ENCODE assay signal across 9 mouse cellular contexts in genomic region chr5:125532191-125532544, GRCm38 (mm10). TPM values are rescaled to one million over a fixed set of nuclear protein-coding genes. Genes with fewer than 3 reads are reported as not detected.
DNase-seq lines count a peak whose midpoint lies in the region; ATAC-seq and TF ChIP-seq lines count a peak whose summit lies in the region.
"Had no signal": no experiment of that assay in that cellular context is flagged by ENCODE, and none has a peak within 500 bp of the region (broad histone marks: within the 10 kb centered on the region; RNA-seq: fewer than 3 reads in every experiment).

No protein-coding gene starts in this region.

- WGBS in heart, postnatal 0 days: 0% methylated on average over 22 of the region's 30 CpGs

- peaks cover 81% of the 10 kb centered on the region for H3K27me3 ChIP-seq in heart, postnatal 0 days (ENCODE audit: control insufficient read depth, insufficient read depth, low read length)

- intact Hi-C loops in left cerebral cortex, postnatal 36 days (cut with DNase I): loop anchor here (5.0 to 10.0 kb wide), 7 partner anchors 45 to 1283 kb away; no protein-coding TSS in a partner anchor

- TF ChIP-seq EP300 in heart, postnatal 0 days (IDR thresholded peaks at IDR 0.05; ENCODE audit: low read depth): no peak

- no peaks in the 10 kb centered on the region for H3K9me3 ChIP-seq in heart, postnatal 0 days (replicated peaks; ENCODE audit: control insufficient read depth, low read length)

- no peaks in the 10 kb centered on the region for H3K36me3 ChIP-seq in heart, postnatal 0 days (replicated peaks; ENCODE audit: control insufficient read depth, insufficient read depth, low read length)

- no peaks in the 10 kb centered on the region for H3K4me1 ChIP-seq in heart, postnatal 0 days (ENCODE audit: control insufficient read depth, insufficient read depth)

- peak; percentile 52 to 78 for DNase-seq in cerebellum, postnatal 10 days
- DNase-seq in cerebellum, adult 11 months: no peak
- peak; percentile 83 for DNase-seq in R1 (ENCODE audit: low read depth, low spot score)
- DNase-seq in heart, postnatal 0 days (ENCODE audit: low spot score): no peak
- DNase-seq in left cerebral cortex, postnatal 36 days (ENCODE audit: low spot score in 2 of 2): peak; percentile 70 to 83
- peak; percentile 81 for DNase-seq in neural tube, embryonic 10.5 days (ENCODE audit: extremely low spot score, low spot score)
- DNase-seq in testis, postnatal 14 days (ENCODE audit: low spot score): no peak
- DNase-seq in cerebellum, postnatal 36 days: no peak

- peak overlapping the region; percentile 66 for H3K4me2 ChIP-seq in heart, postnatal 0 days (ENCODE audit: low read depth, low read length)

- H3K4me3 ChIP-seq in heart, postnatal 0 days (ENCODE audit: low read depth, low read length): peak overlapping the region; percentile 48

- no peak overlapping the region for H3K27ac ChIP-seq in heart, postnatal 0 days (ENCODE audit: low read depth)

- ATAC-seq in heart, postnatal 0 days (ENCODE audit: insufficient read depth, low read depth): peak; percentile 28; the same call in 1 of the 2 replicates

- TF ChIP-seq CTCF in heart, postnatal 0 days (IDR thresholded peaks at IDR 0.05; ENCODE audit: low read depth): no peak

- no peak overlapping the region for H3K9ac ChIP-seq in heart, postnatal 0 days (replicated peaks; ENCODE audit: low read depth, low read length)

RNA-seq across cellular contexts. Expression of gene Tmem132b, which starts 0.6 kb away (rescaled TPM):
- total RNA-seq in heart, postnatal 0 days (2014; rRNA removed; ENCODE audit: low replicate concordance): 0.04 TPM in 2 replicates
- polyA plus RNA-seq in heart, postnatal 0 days (2015; fragmentation: Nextera tagmentation; extraction: Ambion mirVana): not detected in 2 replicates
- 100 to 1,000 TPM; 140 to 144 TPM for total RNA-seq in left cerebral cortex, postnatal 36 days (2021)
- total RNA-seq: common myeloid progenitor, adult 5-6 weeks had no signal

RNA-seq across cellular contexts. Expression of gene Aacs, which starts 56.6 kb away (rescaled TPM):
- total RNA-seq in heart, postnatal 0 days (2014; rRNA removed; ENCODE audit: low replicate concordance): 6.7 and 13.9 TPM in 2 replicates
- polyA plus RNA-seq in heart, postnatal 0 days (2015; fragmentation: Nextera tagmentation; extraction: Ambion mirVana): 4.8 and 5.4 TPM in 2 replicates
- total RNA-seq in left cerebral cortex, postnatal 36 days (2021): 10 to 100 TPM; 41.0 to 51.2 TPM

Comparison
In these comparisons a context has a peak if more than half of its experiments do, and no peak if none do; other contexts are left out.
1. DNase-seq: peak in cerebellum, postnatal 10 days (2 of 2), R1 (single experiment), left cerebral cortex, postnatal 36 days (2 of 2) and neural tube, embryonic 10.5 days (single experiment); none in cerebellum, adult 11 months (single experiment), heart, postnatal 0 days (single experiment), testis, postnatal 14 days (single experiment) and cerebellum, postnatal 36 days (0 of 2).
2. RNA of gene Tmem132b, which starts 0.6 kb away (total RNA-seq): 140 to 144 TPM in left cerebral cortex, postnatal 36 days; 0.04 TPM in heart, postnatal 0 days; every median in the first group is over 100 times any median in the second.